Mouse (Mus musculus): ENCODE data around the gene Tmem132b.

GRCm38 (mm10) chr5:125546293-125546692 lies 14.7 kb downstream of the Tmem132b start:
- no peak for TF ChIP-seq POLR2A (IDR thresholded peaks at IDR 0.05; ENCODE audit: low read depth, low read length)
- no peak for TF ChIP-seq CTCF (IDR thresholded peaks at IDR 0.05; ENCODE audit: extremely low read depth, insufficient read depth, insufficient read length, insufficient replicate concordance)
